Mouse (Mus musculus): ENCODE measurements around the gene Stx5a. TPM values are rescaled to one million over a fixed set of nuclear protein-coding genes. Genes with fewer than 3 reads are reported as not detected.

Stx5a gene
- 63.2 TPM for polyA plus RNA-seq (2014; fragmentation: Illumina TruSeq; extraction: RNeasy Lipid Tissue Mini Kit (QIAGEN cat#74804); ENCODE audit: low read depth, low replicate concordance)

DNA sequence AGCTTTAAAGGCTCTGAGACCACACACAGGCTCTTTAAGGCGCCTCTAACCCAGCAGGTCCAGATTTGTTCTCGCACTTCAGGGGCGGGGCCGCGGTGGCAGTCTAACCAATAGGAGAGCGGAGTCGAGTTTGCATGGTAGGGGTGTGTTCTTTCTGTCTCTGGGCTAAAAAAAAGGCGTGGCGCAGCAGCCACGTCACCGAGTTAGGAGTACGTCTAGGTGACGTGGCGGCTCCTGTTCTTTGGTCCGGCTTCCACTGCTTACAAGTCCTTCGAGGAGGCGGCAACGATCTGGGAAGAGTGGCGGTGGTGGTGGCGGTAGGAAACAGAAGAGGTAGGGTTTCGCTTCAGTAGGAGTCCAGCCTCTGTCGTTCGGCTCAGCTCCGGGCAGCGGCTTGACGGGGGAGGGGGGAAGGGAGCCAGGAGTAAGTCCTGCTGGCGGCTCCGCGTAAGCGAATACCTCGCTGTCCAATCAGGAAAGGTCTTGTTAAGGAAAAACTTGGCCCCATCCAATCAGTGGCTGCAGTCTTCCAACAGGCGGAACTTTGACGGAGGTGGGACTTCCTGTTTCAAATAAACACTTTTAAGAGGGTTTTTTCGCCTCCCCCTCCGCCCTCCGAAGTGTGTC lies at the start of gene Stx5a:
Stx5a (plus strand) TSS at position 171 of the 627 bp plus-strand sequence.

DNA sequence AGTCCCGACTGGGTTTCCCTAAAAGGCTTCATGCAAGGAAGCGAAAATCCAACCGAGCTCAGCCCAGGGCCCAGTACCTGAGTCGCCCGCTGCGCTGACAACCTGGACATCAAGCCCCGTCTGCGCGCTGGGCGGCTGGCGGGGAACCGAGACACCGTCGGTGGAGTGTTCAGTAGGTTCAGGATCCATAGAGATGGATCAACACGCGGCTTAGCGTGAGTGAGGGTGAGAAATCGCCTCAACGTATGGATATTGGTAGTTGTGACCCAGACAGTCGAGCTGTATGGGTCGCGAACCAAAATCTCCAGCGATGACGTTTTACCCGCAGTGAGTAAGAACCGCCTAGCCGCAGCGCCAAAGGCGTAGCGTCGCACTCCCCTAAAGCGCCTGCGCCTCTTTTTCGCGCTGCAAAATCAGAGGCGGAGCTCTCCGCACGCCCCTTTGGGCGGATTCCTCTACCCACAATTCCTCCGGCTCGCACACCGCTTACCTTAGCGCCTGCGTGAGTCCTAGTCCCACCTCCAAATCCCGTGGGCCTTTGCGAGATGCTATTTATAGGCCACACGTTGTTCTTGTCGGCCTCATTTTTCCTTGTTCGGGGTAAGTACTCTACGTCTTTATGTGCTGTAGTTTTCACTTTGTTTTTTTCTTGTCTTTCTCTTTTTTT lies 18.2 kb upstream of the Stx5a start, which contains the start of gene Slc3a2:
Slc3a2 (minus strand) TSS at position 463 of the 667 bp plus-strand sequence.

DNA sequence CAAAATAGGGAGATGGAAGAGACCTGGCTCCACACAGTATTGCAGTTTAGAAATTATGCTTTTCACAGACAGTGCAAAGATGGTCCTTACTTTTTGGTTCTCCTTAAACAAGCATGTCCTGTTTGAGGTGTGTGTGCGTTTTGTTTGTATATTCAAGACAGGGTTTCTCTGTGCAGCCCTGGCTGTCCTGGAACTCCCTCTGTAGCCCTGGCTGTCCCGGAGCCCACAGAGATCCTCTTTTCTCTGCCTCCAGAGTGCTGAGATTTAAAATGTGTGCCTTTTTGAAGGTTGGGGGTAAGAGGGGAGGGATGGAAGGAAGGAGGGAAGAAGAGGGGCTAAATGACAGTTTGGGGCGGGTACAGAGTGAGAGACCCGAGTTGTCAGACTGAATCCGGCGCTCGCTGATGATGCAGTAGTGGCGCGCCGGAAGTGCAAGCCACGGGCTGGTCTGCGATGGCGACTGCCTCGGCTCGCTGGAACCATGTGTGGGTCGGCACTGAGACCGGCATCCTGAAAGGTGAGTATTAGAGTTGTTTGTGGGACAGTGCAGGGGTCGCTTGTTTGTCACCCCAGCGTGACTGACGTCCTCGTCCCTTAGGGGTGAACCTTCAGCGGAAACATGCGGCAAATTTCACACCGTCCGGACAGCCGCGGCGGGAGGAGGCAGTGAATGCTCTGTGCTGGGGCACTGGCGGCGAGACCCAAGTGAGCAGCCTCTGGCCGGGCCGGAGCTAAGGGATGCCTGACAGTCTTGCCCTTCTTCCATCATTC lies 5.6 kb upstream of the Stx5a start, which contains the start of gene Wdr74:
Wdr74 (plus strand) TSS at position 439 of the 771 bp plus-strand sequence.

GRCm38 (mm10) chr19:8740603-8741002 lies 610 bp upstream of the Stx5a start, which contains the start of gene 1700092M07Rik:
Gene 1700092M07Rik, plus strand, starts transcription at chr19:8740718.

GRCm38 (mm10) chr19:8756635-8757387 lies 15.6 kb downstream of the Stx5a start, which contains the start of gene Nxf1:
Gene Nxf1, plus strand, starts transcription at chr19:8757073.

GRCm38 (mm10) chr19:8770567-8771270 lies 29.5 kb downstream of the Stx5a start, which contains the start of gene Tmem223:
Gene Tmem223, plus strand, starts transcription at chr19:8770996.

GRCm38 (mm10) chr19:8774086-8774835 lies 33.0 kb downstream of the Stx5a start, which contains the start of gene Tmem179b:
Gene Tmem179b, minus strand, starts transcription at chr19:8774467.

DNA sequence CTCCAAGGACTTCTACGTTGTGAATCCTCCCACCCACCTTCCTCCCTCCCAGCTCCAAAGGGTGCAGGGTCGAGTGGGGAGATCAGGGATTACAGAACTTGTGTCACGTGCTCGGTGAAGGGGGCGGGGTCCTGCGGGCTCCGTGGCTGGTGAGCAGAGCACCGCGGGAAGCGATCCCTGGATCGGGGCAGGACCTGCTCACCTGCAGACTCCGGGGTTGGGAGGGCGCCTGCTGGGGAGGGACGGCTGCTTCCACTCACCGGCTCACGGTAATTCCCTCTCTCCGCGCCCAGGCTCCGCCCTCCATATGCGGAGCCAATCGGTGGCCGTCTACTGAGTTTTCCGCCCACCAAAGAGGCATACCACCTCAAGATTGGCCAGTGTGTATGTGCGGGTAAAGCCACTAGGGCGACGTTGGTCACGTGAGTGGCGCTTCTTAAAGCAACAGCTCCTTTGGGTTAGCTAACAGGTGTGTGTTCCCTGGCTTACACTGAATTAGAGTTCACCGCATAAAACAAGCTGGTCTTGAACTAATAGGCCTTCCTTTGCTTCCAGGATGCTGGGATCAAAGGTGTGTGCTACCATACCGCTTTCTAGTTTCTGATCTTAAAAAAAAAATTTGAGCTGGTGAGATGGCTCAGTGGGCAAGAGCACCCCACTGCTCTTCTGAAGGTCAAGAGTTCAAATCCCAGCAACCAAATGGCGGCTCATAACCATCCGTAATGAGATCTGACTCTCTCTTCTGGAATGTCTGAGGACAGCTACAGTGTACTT lies 45.0 kb downstream of the Stx5a start, which contains the start of gene Taf6l:
Taf6l (minus strand) TSS at position 410 of the 774 bp plus-strand sequence.

GRCm38 (mm10) chr19:8798264-8798946 lies 57.2 kb downstream of the Stx5a start, which contains the start of gene Polr2g:
Gene Polr2g, minus strand, starts transcription at chr19:8798577.

DNA sequence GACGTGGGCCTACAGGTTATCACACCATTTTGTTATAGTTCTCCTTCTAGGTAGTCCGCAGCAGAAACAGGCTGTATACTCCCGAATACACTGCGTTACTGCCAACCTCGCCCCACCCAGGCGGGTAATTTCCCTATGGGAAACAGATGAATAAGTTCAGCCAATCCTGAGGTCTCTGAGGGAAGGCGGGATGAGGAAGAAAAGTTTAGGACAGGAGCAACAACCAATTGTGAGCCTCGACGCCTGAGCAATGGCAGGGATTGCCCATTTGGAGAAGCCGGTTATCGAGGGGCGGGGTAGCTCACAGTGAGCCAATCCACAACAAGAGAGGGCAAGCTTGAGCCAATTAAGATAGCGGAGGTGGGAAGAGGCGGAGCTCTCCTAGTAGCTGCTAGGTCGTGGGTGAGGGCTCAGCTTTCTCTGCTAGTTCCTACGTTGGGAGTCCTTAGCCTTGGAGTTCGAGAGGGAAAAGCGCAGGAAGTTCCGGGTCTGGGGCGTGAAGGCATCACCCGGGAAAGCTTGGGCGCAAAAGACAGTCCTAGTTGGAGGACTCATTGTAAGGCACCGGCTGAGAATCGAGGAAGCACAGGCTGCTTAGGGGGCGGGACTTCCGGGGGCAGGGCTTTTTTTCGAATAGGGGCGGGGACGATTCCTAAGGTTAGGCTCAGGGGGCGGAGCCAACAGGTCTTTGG lies 61.1 kb downstream of the Stx5a start, which contains the start of gene Zbtb3:
Zbtb3 (plus strand) TSS at position 426 of the 692 bp plus-strand sequence.

Other genes starting within 250 kb of the Stx5a start
- gene Slc22a8, start 150.2 kb upstream of the Stx5a start, polyA plus RNA-seq (2014; fragmentation: Illumina TruSeq; extraction: RNeasy Lipid Tissue Mini Kit (QIAGEN cat#74804); ENCODE audit: low read depth, low replicate concordance) = not detected
- not detected for gene Slc22a6, start 123.4 kb upstream of the Stx5a start, polyA plus RNA-seq (2014; fragmentation: Illumina TruSeq; extraction: RNeasy Lipid Tissue Mini Kit (QIAGEN cat#74804); ENCODE audit: low read depth, low replicate concordance)
- 0.23 TPM for gene Chrm1, start 77.6 kb upstream of the Stx5a start, polyA plus RNA-seq (2014; fragmentation: Illumina TruSeq; extraction: RNeasy Lipid Tissue Mini Kit (QIAGEN cat#74804); ENCODE audit: low read depth, low replicate concordance)
- gene Slc3a2, start 18.0 kb upstream of the Stx5a start, polyA plus RNA-seq (2014; fragmentation: Illumina TruSeq; extraction: RNeasy Lipid Tissue Mini Kit (QIAGEN cat#74804); ENCODE audit: low read depth, low replicate concordance) = 163 TPM
- 15.5 TPM for gene Wdr74, start 5.6 kb upstream of the Stx5a start, polyA plus RNA-seq (2014; fragmentation: Illumina TruSeq; extraction: RNeasy Lipid Tissue Mini Kit (QIAGEN cat#74804); ENCODE audit: low read depth, low replicate concordance)
- gene 1700092M07Rik, start 695 bp upstream of the Stx5a start, polyA plus RNA-seq (2014; fragmentation: Illumina TruSeq; extraction: RNeasy Lipid Tissue Mini Kit (QIAGEN cat#74804); ENCODE audit: low read depth, low replicate concordance) = not detected
- 68.2 TPM for gene Nxf1, start 15.7 kb downstream of the Stx5a start, polyA plus RNA-seq (2014; fragmentation: Illumina TruSeq; extraction: RNeasy Lipid Tissue Mini Kit (QIAGEN cat#74804); ENCODE audit: low read depth, low replicate concordance)
- gene Tmem223, start 29.6 kb downstream of the Stx5a start, polyA plus RNA-seq (2014; fragmentation: Illumina TruSeq; extraction: RNeasy Lipid Tissue Mini Kit (QIAGEN cat#74804); ENCODE audit: low read depth, low replicate concordance) = 50.0 TPM
- 51.8 TPM for gene Tmem179b, start 33.1 kb downstream of the Stx5a start, polyA plus RNA-seq (2014; fragmentation: Illumina TruSeq; extraction: RNeasy Lipid Tissue Mini Kit (QIAGEN cat#74804); ENCODE audit: low read depth, low replicate concordance)
- gene Taf6l, start 45.0 kb downstream of the Stx5a start, polyA plus RNA-seq (2014; fragmentation: Illumina TruSeq; extraction: RNeasy Lipid Tissue Mini Kit (QIAGEN cat#74804); ENCODE audit: low read depth, low replicate concordance) = 1.4 TPM
- 94.7 TPM for gene Polr2g, start 57.2 kb downstream of the Stx5a start, polyA plus RNA-seq (2014; fragmentation: Illumina TruSeq; extraction: RNeasy Lipid Tissue Mini Kit (QIAGEN cat#74804); ENCODE audit: low read depth, low replicate concordance)
- 0.47 TPM for gene Zbtb3, start 61.1 kb downstream of the Stx5a start, polyA plus RNA-seq (2014; fragmentation: Illumina TruSeq; extraction: RNeasy Lipid Tissue Mini Kit (QIAGEN cat#74804); ENCODE audit: low read depth, low replicate concordance)
- 87.3 TPM for gene Ttc9c, start 77.9 kb downstream of the Stx5a start, polyA plus RNA-seq (2014; fragmentation: Illumina TruSeq; extraction: RNeasy Lipid Tissue Mini Kit (QIAGEN cat#74804); ENCODE audit: low read depth, low replicate concordance)
- 117 TPM for gene Hnrnpul2, start 78.6 kb downstream of the Stx5a start, polyA plus RNA-seq (2014; fragmentation: Illumina TruSeq; extraction: RNeasy Lipid Tissue Mini Kit (QIAGEN cat#74804); ENCODE audit: low read depth, low replicate concordance)
- gene AC129217.1, start 88.4 kb downstream of the Stx5a start, polyA plus RNA-seq (2014; fragmentation: Illumina TruSeq; extraction: RNeasy Lipid Tissue Mini Kit (QIAGEN cat#74804); ENCODE audit: low read depth, low replicate concordance) = not detected
- gene Bscl2, start 96.1 kb downstream of the Stx5a start, polyA plus RNA-seq (2014; fragmentation: Illumina TruSeq; extraction: RNeasy Lipid Tissue Mini Kit (QIAGEN cat#74804); ENCODE audit: low read depth, low replicate concordance) = 24.6 TPM
- gene Gng3, start 97.8 kb downstream of the Stx5a start, polyA plus RNA-seq (2014; fragmentation: Illumina TruSeq; extraction: RNeasy Lipid Tissue Mini Kit (QIAGEN cat#74804); ENCODE audit: low read depth, low replicate concordance) = 2.2 TPM
- gene Lrrn4cl, start 109.4 kb downstream of the Stx5a start, polyA plus RNA-seq (2014; fragmentation: Illumina TruSeq; extraction: RNeasy Lipid Tissue Mini Kit (QIAGEN cat#74804); ENCODE audit: low read depth, low replicate concordance) = 3.3 TPM
- 25.3 TPM for gene Ubxn1, start 130.1 kb downstream of the Stx5a start, polyA plus RNA-seq (2014; fragmentation: Illumina TruSeq; extraction: RNeasy Lipid Tissue Mini Kit (QIAGEN cat#74804); ENCODE audit: low read depth, low replicate concordance)
- 3.3 TPM for gene Uqcc3, start 139.5 kb downstream of the Stx5a start, polyA plus RNA-seq (2014; fragmentation: Illumina TruSeq; extraction: RNeasy Lipid Tissue Mini Kit (QIAGEN cat#74804); ENCODE audit: low read depth, low replicate concordance)
- 76.6 TPM for gene Lbhd1, start 142.3 kb downstream of the Stx5a start, polyA plus RNA-seq (2014; fragmentation: Illumina TruSeq; extraction: RNeasy Lipid Tissue Mini Kit (QIAGEN cat#74804); ENCODE audit: low read depth, low replicate concordance)
- gene Gm49403, start 142.5 kb downstream of the Stx5a start, polyA plus RNA-seq (2014; fragmentation: Illumina TruSeq; extraction: RNeasy Lipid Tissue Mini Kit (QIAGEN cat#74804); ENCODE audit: low read depth, low replicate concordance) = not detected
- gene 1810009A15Rik, start 147.4 kb downstream of the Stx5a start, polyA plus RNA-seq (2014; fragmentation: Illumina TruSeq; extraction: RNeasy Lipid Tissue Mini Kit (QIAGEN cat#74804); ENCODE audit: low read depth, low replicate concordance) = 7.9 TPM
- not detected for gene Gm49416, start 147.5 kb downstream of the Stx5a start, polyA plus RNA-seq (2014; fragmentation: Illumina TruSeq; extraction: RNeasy Lipid Tissue Mini Kit (QIAGEN cat#74804); ENCODE audit: low read depth, low replicate concordance)
- gene Ints5, start 151.6 kb downstream of the Stx5a start, polyA plus RNA-seq (2014; fragmentation: Illumina TruSeq; extraction: RNeasy Lipid Tissue Mini Kit (QIAGEN cat#74804); ENCODE audit: low read depth, low replicate concordance) = 1.2 TPM
- gene Ganab, start 156.7 kb downstream of the Stx5a start, polyA plus RNA-seq (2014; fragmentation: Illumina TruSeq; extraction: RNeasy Lipid Tissue Mini Kit (QIAGEN cat#74804); ENCODE audit: low read depth, low replicate concordance) = 97.8 TPM
- 11.3 TPM for gene B3gat3, start 179.0 kb downstream of the Stx5a start, polyA plus RNA-seq (2014; fragmentation: Illumina TruSeq; extraction: RNeasy Lipid Tissue Mini Kit (QIAGEN cat#74804); ENCODE audit: low read depth, low replicate concordance)
- gene Rom1, start 187.9 kb downstream of the Stx5a start, polyA plus RNA-seq (2014; fragmentation: Illumina TruSeq; extraction: RNeasy Lipid Tissue Mini Kit (QIAGEN cat#74804); ENCODE audit: low read depth, low replicate concordance) = 3.3 TPM
- gene Eml3, start 188.1 kb downstream of the Stx5a start, polyA plus RNA-seq (2014; fragmentation: Illumina TruSeq; extraction: RNeasy Lipid Tissue Mini Kit (QIAGEN cat#74804); ENCODE audit: low read depth, low replicate concordance) = 7.1 TPM
- gene Mta2, start 200.5 kb downstream of the Stx5a start, polyA plus RNA-seq (2014; fragmentation: Illumina TruSeq; extraction: RNeasy Lipid Tissue Mini Kit (QIAGEN cat#74804); ENCODE audit: low read depth, low replicate concordance) = 70.1 TPM
- gene Tut1, start 212.4 kb downstream of the Stx5a start, polyA plus RNA-seq (2014; fragmentation: Illumina TruSeq; extraction: RNeasy Lipid Tissue Mini Kit (QIAGEN cat#74804); ENCODE audit: low read depth, low replicate concordance) = 2.8 TPM
- gene Eef1g, start 225.6 kb downstream of the Stx5a start, polyA plus RNA-seq (2014; fragmentation: Illumina TruSeq; extraction: RNeasy Lipid Tissue Mini Kit (QIAGEN cat#74804); ENCODE audit: low read depth, low replicate concordance) = 77.3 TPM
- 34.2 TPM for gene Ahnak, start 247.9 kb downstream of the Stx5a start, polyA plus RNA-seq (2014; fragmentation: Illumina TruSeq; extraction: RNeasy Lipid Tissue Mini Kit (QIAGEN cat#74804); ENCODE audit: low read depth, low replicate concordance)

Data from adrenal gland, adult 10 weeks (tissue).